Mouse (Mus musculus): Measurements from ENCODE around the gene Camk2n1. TPM values are rescaled to one million over a fixed set of nuclear protein-coding genes. Genes with fewer than 3 reads are reported as not detected.

Gene Camk2n1
- total and polyA plus RNA-seq, 3 experiments: 0.10 TPM; not detected in 2

DNA sequence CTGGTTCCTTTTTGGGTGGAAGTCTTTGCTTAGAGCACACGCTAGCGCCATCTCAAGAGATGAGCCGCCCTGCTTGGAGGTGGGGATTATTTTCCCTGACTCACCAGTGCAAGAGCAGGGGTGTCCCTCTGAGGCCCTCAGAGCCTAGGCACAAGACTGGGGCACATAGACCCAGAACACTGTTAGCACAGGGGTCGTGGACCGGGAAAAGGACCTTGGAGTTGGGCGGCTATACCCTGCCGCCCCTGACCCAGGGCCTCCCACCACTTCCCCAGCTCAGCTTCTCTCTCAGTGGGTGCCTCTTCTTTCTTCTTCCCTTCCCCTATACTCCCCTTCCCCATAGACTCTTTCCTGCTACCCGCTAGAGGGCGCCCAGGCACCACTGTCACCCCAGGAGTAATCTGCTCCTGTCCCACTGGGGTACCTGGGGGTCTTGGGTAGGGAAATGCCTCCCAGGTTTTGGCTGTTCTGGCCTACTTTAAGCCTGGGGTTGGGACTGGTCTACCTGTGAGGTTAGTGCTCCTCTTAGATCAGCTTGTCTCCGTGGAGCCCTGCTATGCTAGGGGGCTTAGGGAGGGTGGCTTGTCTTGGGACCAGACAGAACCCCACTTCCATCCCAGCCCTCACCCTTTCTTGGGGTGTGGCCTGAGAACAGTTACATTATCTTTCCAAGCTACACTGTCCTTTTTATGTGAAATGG is 51.2 kb downstream of the Camk2n1 start:
- Histone ChIP-seq H3K27me3 (ENCODE audit: control insufficient read depth in 1 of 2, insufficient read depth in 2 of 2, low read length in 2 of 2) (no peaks in the 10 kb centered on the region), H3K27ac (ENCODE audit: control insufficient read depth, low read depth, low read length) (no peak overlapping the region)

DNA sequence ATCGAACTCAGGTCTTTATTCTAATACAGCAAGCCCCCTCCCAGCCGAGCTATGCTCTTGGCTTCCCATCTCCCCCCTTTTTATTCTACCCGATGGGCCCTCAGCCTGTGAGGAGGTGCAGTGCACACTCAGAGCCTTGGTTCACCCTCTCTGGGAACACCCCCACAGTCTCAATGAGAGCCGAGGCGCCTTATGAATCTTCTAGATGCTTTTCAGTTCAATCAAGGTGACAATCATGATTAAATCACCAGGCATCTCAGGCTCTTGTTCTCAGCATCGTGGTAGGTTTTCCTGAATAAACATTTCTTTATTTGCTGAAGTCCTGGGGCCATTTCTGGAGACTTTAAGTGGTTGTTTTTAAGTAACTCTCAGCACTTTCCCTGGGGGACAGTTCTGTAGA is 53.8 kb downstream of the Camk2n1 start:
- Histone ChIP-seq H3K27me3 (ENCODE audit: control insufficient read depth in 1 of 2, insufficient read depth in 2 of 2, low read length in 2 of 2) (no peaks in the 10 kb centered on the region), H3K27ac (ENCODE audit: control insufficient read depth, low read depth, low read length) (no peak overlapping the region), H3K79me2 (ENCODE audit: control insufficient read depth, insufficient read depth, low read length, poor library complexity) (no peaks in the 10 kb centered on the region), H3K36me3 (ENCODE audit: control insufficient read depth in 1 of 2, insufficient read depth in 2 of 2, low read length in 2 of 2) (no peaks in the 10 kb centered on the region), H3K4me1 (ENCODE audit: control insufficient read depth in 1 of 2, insufficient read depth in 2 of 2, low read length in 2 of 2) (no peaks in the 10 kb centered on the region), H3K9me3 (replicated peaks; ENCODE audit: insufficient read depth, low read length) (no peaks in the 10 kb centered on the region), H3K9ac (ENCODE audit: control insufficient read depth, low read depth, low read length, poor library complexity, severe bottlenecking) (no peak overlapping the region), H3K4me3 (ENCODE audit: control insufficient read depth in 1 of 2, insufficient read depth in 1 of 2, low read depth in 2 of 2, low read length in 2 of 2) (no peak overlapping the region)
- TF ChIP-seq USF2 (IDR thresholded peaks at IDR 0.05; ENCODE audit: borderline replicate concordance in 1 of 2, insufficient read depth in 1 of 2, low read depth in 1 of 2, low read length in 2 of 2) (no peak), HCFC1 (IDR thresholded peaks at IDR 0.05; ENCODE audit: low read depth, low read length) (no peak), MYC (IDR thresholded peaks at IDR 0.05; ENCODE audit: low read depth, low read length) (no peak), GABPA (IDR thresholded peaks at IDR 0.05; ENCODE audit: low read depth, low read length) (no peak), NELFE (IDR thresholded peaks at IDR 0.05; ENCODE audit: low read depth, low read length) (no peak), RCOR1 (IDR thresholded peaks at IDR 0.05; ENCODE audit: low read depth, low read length) (no peak), SIN3A (IDR thresholded peaks at IDR 0.05; ENCODE audit: low read length) (no peak), CHD1 (IDR thresholded peaks at IDR 0.05; ENCODE audit: low read depth, low read length) (no peak), RAD21 (IDR thresholded peaks at IDR 0.05; ENCODE audit: low read depth, low read length) (no peak), POLR2A (IDR thresholded peaks at IDR 0.05; ENCODE audit: control insufficient read depth in 1 of 2, insufficient read depth in 1 of 2, low read depth in 1 of 2, low read length in 2 of 2, poor library complexity in 1 of 2) (no peak), ZKSCAN1 (IDR thresholded peaks at IDR 0.05; ENCODE audit: low read depth, low read length) (no peak), POLR2AphosphoS2 (IDR thresholded peaks at IDR 0.05; ENCODE audit: low read length) (no peak), ETS1 (IDR thresholded peaks at IDR 0.05; ENCODE audit: low read depth, low read length) (no peak), BHLHE40 (IDR thresholded peaks at IDR 0.05; ENCODE audit: borderline replicate concordance, low read depth, low read length) (no peak)
- no peak for DNase-seq (ENCODE audit: low read depth, low spot score)

More for the DNA sequence above, 51.2 kb downstream of the Camk2n1 start:
- no peaks in the 10 kb centered on the region for H3K9me3 ChIP-seq (replicated peaks; ENCODE audit: insufficient read depth, low read length)
- DNase-seq (ENCODE audit: low read depth, low spot score): no peak
- no peak overlapping the region for H3K4me3 ChIP-seq (ENCODE audit: control insufficient read depth in 1 of 2, insufficient read depth in 1 of 2, low read depth in 2 of 2, low read length in 2 of 2)
- no peaks in the 10 kb centered on the region for H3K4me1 ChIP-seq (ENCODE audit: control insufficient read depth in 1 of 2, insufficient read depth in 2 of 2, low read length in 2 of 2)
- H3K36me3 ChIP-seq (ENCODE audit: control insufficient read depth in 1 of 2, insufficient read depth in 2 of 2, low read length in 2 of 2): no peaks in the 10 kb centered on the region
- H3K79me2 ChIP-seq (ENCODE audit: control insufficient read depth, insufficient read depth, low read length, poor library complexity): no peaks in the 10 kb centered on the region
- TF ChIP-seq ELF1 (IDR thresholded peaks at IDR 0.05; ENCODE audit: low read depth, low read length): no peak
- TF ChIP-seq MAZ (IDR thresholded peaks at IDR 0.05; ENCODE audit: low read depth, low read length): no peak
- no peak for TF ChIP-seq ZKSCAN1 (IDR thresholded peaks at IDR 0.05; ENCODE audit: low read depth, low read length)
- TF ChIP-seq GABPA (IDR thresholded peaks at IDR 0.05; ENCODE audit: low read depth, low read length): no peak
- no peak overlapping the region for H3K9ac ChIP-seq (ENCODE audit: control insufficient read depth, low read depth, low read length, poor library complexity, severe bottlenecking)

Other genes with a start within 250 kb of the Camk2n1 start
- 39.1 and 45.1 TPM in 2 replicates for gene Hp1bp3, start 238.0 kb upstream of the Camk2n1 start, total RNA-seq (2012; rRNA removed)
- 10 to 100 TPM in 1 of 2 experiments, not detected in 1; 74.0 TPM for gene Hp1bp3, start 238.0 kb upstream of the Camk2n1 start, polyA plus RNA-seq (2012; ENCODE audit: insufficient read depth in 1 of 2, insufficient read length in 2 of 2, low read depth in 1 of 2, low replicate concordance in 2 of 2, missing spikeins in 1 of 2)
- 1.3 and 2.0 TPM in 2 replicates for gene Sh2d5, start 203.9 kb upstream of the Camk2n1 start, total RNA-seq (2012; rRNA removed)
- 1 to 10 TPM in 1 of 2 experiments, not detected in 1; 2.8 TPM for gene Sh2d5, start 203.9 kb upstream of the Camk2n1 start, polyA plus RNA-seq (2012; ENCODE audit: insufficient read depth in 1 of 2, insufficient read length in 2 of 2, low read depth in 1 of 2, low replicate concordance in 2 of 2, missing spikeins in 1 of 2)
- gene Kif17, start 203.9 kb upstream of the Camk2n1 start, total RNA-seq (2012; rRNA removed): 0.23 and 0.54 TPM in 2 replicates
- gene Kif17, start 203.9 kb upstream of the Camk2n1 start, polyA plus RNA-seq (2012; ENCODE audit: insufficient read depth in 1 of 2, insufficient read length in 2 of 2, low read depth in 1 of 2, low replicate concordance in 2 of 2, missing spikeins in 1 of 2): 1 to 10 TPM in 1 of 2 experiments, not detected in 1; 2.5 TPM
- 251 and 283 TPM in 2 replicates for gene Ddost, start 149.6 kb upstream of the Camk2n1 start, total RNA-seq (2012; rRNA removed)
- 100 to 1,000 TPM in 1 of 2 experiments, 10 to 100 TPM in 1; 68.9 to 402 TPM for gene Ddost, start 149.6 kb upstream of the Camk2n1 start, polyA plus RNA-seq (2012; ENCODE audit: insufficient read depth in 1 of 2, insufficient read length in 2 of 2, low read depth in 1 of 2, low replicate concordance in 2 of 2, missing spikeins in 1 of 2)
- 14.0 and 21.2 TPM in 2 replicates for gene Pink1, start 128.0 kb upstream of the Camk2n1 start, total RNA-seq (2012; rRNA removed)
- gene Pink1, start 128.0 kb upstream of the Camk2n1 start, polyA plus RNA-seq (2012; ENCODE audit: insufficient read depth in 1 of 2, insufficient read length in 2 of 2, low read depth in 1 of 2, low replicate concordance in 2 of 2, missing spikeins in 1 of 2): 10 to 100 TPM in 1 of 2 experiments, not detected in 1; 22.1 TPM
- gene Cda, start 86.3 kb upstream of the Camk2n1 start, total RNA-seq (2012; rRNA removed): 10.7 and 12.4 TPM in 2 replicates
- 10 to 100 TPM in 1 of 2 experiments, not detected in 1; 26.1 TPM for gene Cda, start 86.3 kb upstream of the Camk2n1 start, polyA plus RNA-seq (2012; ENCODE audit: insufficient read depth in 1 of 2, insufficient read length in 2 of 2, low read depth in 1 of 2, low replicate concordance in 2 of 2, missing spikeins in 1 of 2)
- not detected in 2 replicates for gene Fam43b, start 57.8 kb upstream of the Camk2n1 start, total RNA-seq (2012; rRNA removed)
- gene Fam43b, start 57.8 kb upstream of the Camk2n1 start, polyA plus RNA-seq (2012; ENCODE audit: insufficient read depth in 1 of 2, insufficient read length in 2 of 2, low read depth in 1 of 2, low replicate concordance in 2 of 2, missing spikeins in 1 of 2): not detected
- 26.9 and 31.9 TPM in 2 replicates for gene Mul1, start 19.6 kb upstream of the Camk2n1 start, total RNA-seq (2012; rRNA removed)
- 10 to 100 TPM in 1 of 2 experiments, not detected in 1; 31.3 TPM for gene Mul1, start 19.6 kb upstream of the Camk2n1 start, polyA plus RNA-seq (2012; ENCODE audit: insufficient read depth in 1 of 2, insufficient read length in 2 of 2, low read depth in 1 of 2, low replicate concordance in 2 of 2, missing spikeins in 1 of 2)
- not detected in 2 replicates for gene Vwa5b1, start 181.6 kb downstream of the Camk2n1 start, total RNA-seq (2012; rRNA removed)
- not detected for gene Vwa5b1, start 181.6 kb downstream of the Camk2n1 start, polyA plus RNA-seq (2012; ENCODE audit: insufficient read depth in 1 of 2, insufficient read length in 2 of 2, low read depth in 1 of 2, low replicate concordance in 2 of 2, missing spikeins in 1 of 2)